Mouse (Mus musculus): Measurements from ENCODE around the gene Ddx54. TPM values are rescaled to one million over a fixed set of nuclear protein-coding genes. Genes with fewer than 3 reads are reported as not detected.

The Ddx54 gene
- polyA plus RNA-seq (2012; rRNA removed) = 40.7 and 41.7 TPM in 2 replicates

DNA sequence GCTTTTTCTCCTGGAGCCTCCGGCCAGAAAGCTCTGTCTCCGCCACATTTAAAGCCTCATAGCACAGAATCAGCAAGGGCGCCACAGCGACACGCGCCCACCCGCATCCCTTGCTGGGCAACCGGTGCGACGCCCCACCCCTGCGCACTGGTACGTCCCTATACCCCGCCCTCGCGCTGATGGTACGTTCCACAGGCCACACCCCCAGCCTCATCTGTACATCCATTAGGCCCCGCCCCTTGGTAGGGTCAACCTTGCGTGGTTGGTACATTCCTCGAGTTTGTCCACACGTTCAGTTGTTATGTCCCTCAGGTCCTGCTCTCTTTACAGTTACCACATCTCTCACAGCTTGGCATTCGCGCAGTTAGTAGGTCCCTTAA lies at the start of gene Ddx54, which contains the start of gene Rita1:
TSS of gene Ddx54 (plus strand) at position 298 of the 380 bp plus-strand sequence.
TSS of gene Rita1 (minus strand) at position 148 of the 380 bp plus-strand sequence.

DNA sequence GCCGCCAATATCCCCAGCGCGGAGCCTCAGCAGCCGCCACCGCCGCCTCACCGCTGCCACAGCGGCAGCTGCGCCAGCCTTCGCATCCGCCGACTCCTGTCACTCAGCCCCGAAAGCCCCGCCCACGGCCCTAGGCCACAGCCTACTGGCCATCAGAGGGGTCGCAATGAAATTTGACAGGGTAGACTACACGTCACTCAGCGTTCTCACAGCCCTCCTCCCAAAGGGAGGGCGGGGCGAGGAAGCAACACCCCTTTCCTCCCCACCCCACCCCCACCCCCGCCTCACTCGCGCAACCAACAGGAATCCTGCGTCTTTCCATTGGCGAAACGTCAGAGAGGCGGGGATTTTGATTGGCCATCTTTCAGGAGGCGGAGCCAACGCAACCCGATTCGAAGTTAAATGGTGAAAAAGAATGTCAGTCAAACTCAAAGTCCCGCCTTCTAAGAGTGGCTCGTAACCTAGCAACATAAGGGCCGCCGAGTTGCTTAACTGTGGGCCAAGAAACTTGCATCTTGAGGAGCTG lies 23.9 kb upstream of the Ddx54 start, which contains the start of the genes Tpcn1 and Iqcd:
TSS of gene Tpcn1 (minus strand) at position 105 of the 526 bp plus-strand sequence.
TSS of gene Iqcd (plus strand) at position 448 of the 526 bp plus-strand sequence.

DNA sequence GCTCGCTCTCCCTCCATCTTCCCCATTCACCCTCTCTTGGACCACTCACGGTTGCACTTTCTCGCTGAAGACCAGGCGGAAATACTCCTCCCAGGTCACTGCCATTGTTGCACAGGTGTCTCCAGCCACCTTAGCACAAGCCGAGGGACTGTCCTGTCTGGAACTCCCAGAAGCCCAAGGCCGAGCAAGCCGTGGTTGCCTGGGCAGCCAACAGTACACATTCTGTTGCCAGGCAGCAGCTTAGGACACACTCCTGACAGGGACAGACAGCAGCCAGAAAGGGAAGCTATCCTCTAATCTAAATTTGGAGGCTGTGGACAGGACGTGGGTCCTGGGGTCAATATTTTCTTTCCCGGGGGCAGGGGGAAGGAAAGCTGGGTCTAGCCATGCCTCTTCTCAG lies 21.6 kb downstream of the Ddx54 start, which contains the start of gene Cfap73:
TSS of gene Cfap73 (minus strand) at position 105 of the 400 bp plus-strand sequence.

GRCm38 (mm10) chr5:120648569-120649373 lies 36.2 kb downstream of the Ddx54 start, which contains the start of gene Rasal1:
TSS of gene Rasal1 (plus strand) at chr5:120648812.

Other genes starting within 250 kb of the Ddx54 start
- 10.9 and 18.8 TPM in 2 replicates for gene Lhx5, start 181.0 kb upstream of the Ddx54 start, polyA plus RNA-seq (2012; rRNA removed)
- 7.8 and 9.8 TPM in 2 replicates for gene Sdsl, start 139.9 kb upstream of the Ddx54 start, polyA plus RNA-seq (2012; rRNA removed)
- not detected in 2 replicates for gene Sds, start 136.2 kb upstream of the Ddx54 start, polyA plus RNA-seq (2012; rRNA removed)
- 15.2 and 21.3 TPM in 2 replicates for gene Plbd2, start 109.1 kb upstream of the Ddx54 start, polyA plus RNA-seq (2012; rRNA removed)
- gene Slc8b1, start 101.6 kb upstream of the Ddx54 start, polyA plus RNA-seq (2012; rRNA removed) = 3.2 and 4.3 TPM in 2 replicates
- gene Tpcn1, start 24.1 kb upstream of the Ddx54 start, polyA plus RNA-seq (2012; rRNA removed) = 24.5 and 29.9 TPM in 2 replicates
- gene Iqcd, start 23.7 kb upstream of the Ddx54 start, polyA plus RNA-seq (2012; rRNA removed) = 3.3 and 3.8 TPM in 2 replicates
- 36.8 and 37.2 TPM in 2 replicates for gene Rita1, start 150 bp upstream of the Ddx54 start, polyA plus RNA-seq (2012; rRNA removed)
- 0.29 and 0.38 TPM in 2 replicates for gene Cfap73, start 21.5 kb downstream of the Ddx54 start, polyA plus RNA-seq (2012; rRNA removed)
- 1.3 TPM in 2 replicates for gene Rasal1, start 36.1 kb downstream of the Ddx54 start, polyA plus RNA-seq (2012; rRNA removed)
- 83.9 and 93.6 TPM in 2 replicates for gene Dtx1, start 99.2 kb downstream of the Ddx54 start, polyA plus RNA-seq (2012; rRNA removed)
- 1.6 and 2.0 TPM in 2 replicates for gene Oas2, start 137.1 kb downstream of the Ddx54 start, polyA plus RNA-seq (2012; rRNA removed)
- 0.42 and 0.86 TPM in 2 replicates for gene Oas3, start 164.9 kb downstream of the Ddx54 start, polyA plus RNA-seq (2012; rRNA removed)
- gene Oas1e, start 182.8 kb downstream of the Ddx54 start, polyA plus RNA-seq (2012; rRNA removed) = 0.02 and 0.05 TPM in 2 replicates
- 0.41 and 0.91 TPM in 2 replicates for gene Oas1c, start 199.8 kb downstream of the Ddx54 start, polyA plus RNA-seq (2012; rRNA removed)
- 0.05 TPM in 1 of 2 replicates, not detected in the other for gene Oas1f, start 234.6 kb downstream of the Ddx54 start, polyA plus RNA-seq (2012; rRNA removed)
- gene Oas1h, start 248.7 kb downstream of the Ddx54 start, polyA plus RNA-seq (2012; rRNA removed) = not detected in 2 replicates